Comparison of ENCODE assay signal across 7 mouse cellular contexts in the genomic region with DNA sequence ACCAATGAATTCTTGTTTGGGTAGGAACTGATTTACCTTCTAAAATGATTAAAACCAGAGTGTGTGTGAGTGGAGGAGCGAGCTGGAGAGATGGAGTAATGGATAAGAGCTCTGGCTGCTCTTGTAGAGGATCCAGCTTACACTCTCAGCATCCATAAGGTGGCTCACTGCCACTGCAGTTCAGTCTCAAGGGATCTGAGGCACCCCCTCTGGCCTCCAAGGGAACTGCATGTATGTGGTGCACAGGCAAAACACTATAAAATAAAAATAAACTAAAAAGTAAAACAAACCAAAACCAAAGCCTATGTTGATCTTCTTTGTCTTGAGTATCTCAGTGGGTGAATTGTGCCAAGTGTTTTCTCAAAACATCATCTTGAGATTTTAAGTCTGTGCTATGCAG. TPM values are rescaled to one million over a fixed set of nuclear protein-coding genes. Genes with fewer than 3 reads are reported as not detected.
A peak's percentile ranks its signal among the peaks of the same experiment; 100 is the strongest.
DNase-seq lines count a peak whose midpoint lies in the region; ATAC-seq and TF ChIP-seq lines count a peak whose summit lies in the region.

No protein-coding gene starts in this region.

- no peaks in the 10 kb centered on the region for H3K9me3 ChIP-seq in embryonic facial prominence, embryonic 10.5 days
- no peaks in the 10 kb centered on the region for H3K9me3 ChIP-seq in liver, postnatal 0 days (ENCODE audit: low read length)

- no peak for ATAC-seq in liver, postnatal 0 days

- no peak overlapping the region for H3K27ac ChIP-seq in embryonic facial prominence, embryonic 10.5 days (replicated peaks)
- no peak overlapping the region for H3K27ac ChIP-seq in liver, postnatal 0 days (ENCODE audit: low read depth)

- 53% methylated on average over 1 of the region's 1 CpGs for WGBS in embryonic facial prominence, embryonic 10.5 days
- 34% methylated on average over 1 of the region's 1 CpGs for WGBS in liver, postnatal 0 days (ENCODE audit: insufficient replicate concordance)

- no peak for TF ChIP-seq EP300 in liver, postnatal 0 days (IDR thresholded peaks at IDR 0.05; ENCODE audit: low read depth)

- DNase-seq in urinary bladder, adult 18-20 months (ENCODE audit: low spot score in 2 of 2): peak; percentile 51 to 52
- no peak for DNase-seq in urinary bladder, adult 2 months (ENCODE audit: low spot score)
- peak; percentile 81 for DNase-seq in adrenal gland, adult 2 months
- DNase-seq in embryonic facial prominence, embryonic 10.5 days (ENCODE audit: low spot score): peak; percentile 62
- peak; percentile 77 to 87 for DNase-seq in kidney, adult 8-10 months
- DNase-seq in liver, postnatal 0 days: peak; percentile 79
- peak; percentile 69 for DNase-seq in right cerebral cortex, postnatal 25 days

- peak; percentile 92 for TF ChIP-seq CTCF in liver, postnatal 0 days (IDR thresholded peaks at IDR 0.05; ENCODE audit: low read depth)

- H3K4me1 ChIP-seq in embryonic facial prominence, embryonic 10.5 days: peaks cover 46% of the 10 kb centered on the region
- peaks cover 21% of the 10 kb centered on the region for H3K4me1 ChIP-seq in liver, postnatal 0 days (ENCODE audit: insufficient read depth)

- H3K9ac ChIP-seq in liver, postnatal 0 days (replicated peaks): no peak overlapping the region

- H3K4me2 ChIP-seq in liver, postnatal 0 days (ENCODE audit: low read depth, low read length): no peak overlapping the region

- H3K4me3 ChIP-seq in embryonic facial prominence, embryonic 10.5 days: no peak overlapping the region
- H3K4me3 ChIP-seq in liver, postnatal 0 days (ENCODE audit: low read depth, low read length): no peak overlapping the region

- H3K27me3 ChIP-seq in embryonic facial prominence, embryonic 10.5 days (replicated peaks; ENCODE audit: low read depth, poor library complexity, severe bottlenecking): no peaks in the 10 kb centered on the region
- no peaks in the 10 kb centered on the region for H3K27me3 ChIP-seq in liver, postnatal 0 days (ENCODE audit: insufficient read depth, low read length)

- H3K36me3 ChIP-seq in embryonic facial prominence, embryonic 10.5 days (replicated peaks): no peaks in the 10 kb centered on the region
- no peaks in the 10 kb centered on the region for H3K36me3 ChIP-seq in liver, postnatal 0 days (replicated peaks; ENCODE audit: insufficient read depth, low read length)

RNA-seq across cellular contexts. Expression of gene Cbln3, which starts 4.6 kb away (rescaled TPM):
- polyA plus RNA-seq in urinary bladder, adult 2 months (2012; rRNA removed): 0.22 and 0.45 TPM in 2 replicates
- total RNA-seq in adrenal gland, adult 2 months (2021): under 1 TPM in 1 of 2 experiments, not detected in 1; 0.20 TPM
- 0.03 and 0.25 TPM in 2 replicates for polyA plus RNA-seq in adrenal gland, adult 2 months (2012; rRNA removed)
- polyA plus RNA-seq in embryonic facial prominence, embryonic 10.5 days (2016; fragmentation: Nextera tagmentation; extraction: Ambion mirVana): 0.09 and 0.15 TPM in 2 replicates
- 0.29 and 0.40 TPM in 2 replicates for polyA plus RNA-seq in liver, postnatal 0 days (2015; fragmentation: Nextera tagmentation; extraction: Ambion mirVana)

RNA-seq across cellular contexts. Expression of gene Khnyn, which starts 5.1 kb away (rescaled TPM):
- polyA plus RNA-seq in urinary bladder, adult 2 months (2012; rRNA removed): 26.2 and 26.8 TPM in 2 replicates
- total RNA-seq in adrenal gland, adult 2 months (2021): 10 to 100 TPM; 12.3 to 18.2 TPM
- 13.0 and 14.6 TPM in 2 replicates for polyA plus RNA-seq in adrenal gland, adult 2 months (2012; rRNA removed)
- 31.0 and 33.0 TPM in 2 replicates for polyA plus RNA-seq in embryonic facial prominence, embryonic 10.5 days (2016; fragmentation: Nextera tagmentation; extraction: Ambion mirVana)
- 4.6 and 5.2 TPM in 2 replicates for polyA plus RNA-seq in liver, postnatal 0 days (2015; fragmentation: Nextera tagmentation; extraction: Ambion mirVana)

RNA-seq across cellular contexts. Expression of gene Sdr39u1, which starts 20.5 kb away (rescaled TPM):
- polyA plus RNA-seq in urinary bladder, adult 2 months (2012; rRNA removed): 54.6 and 63.6 TPM in 2 replicates
- 10 to 100 TPM; 81.0 to 92.5 TPM for total RNA-seq in adrenal gland, adult 2 months (2021)
- polyA plus RNA-seq in adrenal gland, adult 2 months (2012; rRNA removed): 45.9 and 52.8 TPM in 2 replicates
- 45.5 and 57.5 TPM in 2 replicates for polyA plus RNA-seq in embryonic facial prominence, embryonic 10.5 days (2016; fragmentation: Nextera tagmentation; extraction: Ambion mirVana)
- polyA plus RNA-seq in liver, postnatal 0 days (2015; fragmentation: Nextera tagmentation; extraction: Ambion mirVana): 26.2 and 26.9 TPM in 2 replicates

RNA-seq across cellular contexts. Expression of gene Nynrin, which starts 25.8 kb away (rescaled TPM):
- polyA plus RNA-seq in urinary bladder, adult 2 months (2012; rRNA removed): 6.2 and 11.2 TPM in 2 replicates
- total RNA-seq in adrenal gland, adult 2 months (2021): 10 to 100 TPM in 1 of 2 experiments, 1 to 10 TPM in 1; 7.2 to 16.1 TPM
- polyA plus RNA-seq in adrenal gland, adult 2 months (2012; rRNA removed): 5.1 and 5.3 TPM in 2 replicates
- 36.0 and 38.1 TPM in 2 replicates for polyA plus RNA-seq in embryonic facial prominence, embryonic 10.5 days (2016; fragmentation: Nextera tagmentation; extraction: Ambion mirVana)
- polyA plus RNA-seq in liver, postnatal 0 days (2015; fragmentation: Nextera tagmentation; extraction: Ambion mirVana): 0.63 and 0.70 TPM in 2 replicates

RNA-seq across cellular contexts. Expression of gene Nfatc4, which starts 56.7 kb away (rescaled TPM):
- polyA plus RNA-seq in urinary bladder, adult 2 months (2012; rRNA removed): 37.9 and 44.3 TPM in 2 replicates
- total RNA-seq in adrenal gland, adult 2 months (2021): 10 to 100 TPM; 17.9 to 21.9 TPM
- polyA plus RNA-seq in adrenal gland, adult 2 months (2012; rRNA removed): 50.5 and 58.1 TPM in 2 replicates
- polyA plus RNA-seq in embryonic facial prominence, embryonic 10.5 days (2016; fragmentation: Nextera tagmentation; extraction: Ambion mirVana): 94.5 and 113 TPM in 2 replicates
- 0.41 and 0.63 TPM in 2 replicates for polyA plus RNA-seq in liver, postnatal 0 days (2015; fragmentation: Nextera tagmentation; extraction: Ambion mirVana)
